Mouse (Mus musculus) kidney, postnatal 0 days (tissue): ENCODE results near the gene Set. TPM values are rescaled to one million over a fixed set of nuclear protein-coding genes. Genes with fewer than 3 reads are reported as not detected.

Source experiments
- ATAC-seq: fragments of 200-750 bp; cut with Nextera tagmentation; replicated peaks from 2 replicates; pipeline ENCODE4 v1.8.0; 2017; ENCODE audit warnings: low read depth, moderate number of reproducible peaks, moderate TSS enrichment, moderate library complexity; ENCODE audit not compliant: low FRiP score
- DNase-seq: peaks from one replicate; pipeline ENCODE4 v3.0.0-alpha.2; 2016; ENCODE audit warnings: low spot score
- H3K27ac ChIP-seq: fragments of 300-500 bp; sonication (generic); 2 replicates; pipeline ENCODE4 v1.5.1; 2014; ENCODE audit warnings: mild to moderate bottlenecking
- H3K27me3 ChIP-seq: fragments of 300-500 bp; sonication (generic); 2 replicates; pipeline ENCODE4 v1.6.1; 2014; ENCODE audit warnings: low read length, mixed read lengths; ENCODE audit not compliant: insufficient read depth
- H3K36me3 ChIP-seq: fragments of 300-500 bp; sonication (generic); 2 replicates; pipeline ENCODE4 v1.6.1; 2014; ENCODE audit warnings: low read length, mixed read lengths; ENCODE audit not compliant: insufficient read depth
- H3K4me1 ChIP-seq: fragments of 300-500 bp; sonication (generic); replicated peaks from 2 replicates; pipeline ENCODE4 v1.6.1; 2014; ENCODE audit warnings: antibody characterized with exemption, low read length, mixed read lengths; ENCODE audit not compliant: insufficient read depth
- H3K4me2 ChIP-seq: fragments of 300-500 bp; sonication (generic); 2 replicates; pipeline ENCODE4 v1.6.1; 2014; ENCODE audit warnings: mild to moderate bottlenecking, low read length, moderate library complexity, mixed read lengths
- H3K4me3 ChIP-seq: fragments of 300-500 bp; sonication (generic); replicated peaks from 2 replicates; pipeline ENCODE4 v1.5.1; 2014; ENCODE audit warnings: low read depth, low read length
- H3K9ac ChIP-seq: fragments of 300-500 bp; sonication (generic); 2 replicates; pipeline ENCODE4 v1.6.1; 2014; ENCODE audit warnings: low read depth, low read length
- H3K9me3 ChIP-seq: fragments of 300-500 bp; sonication (generic); replicated peaks from 2 replicates; pipeline ENCODE4 v1.6.1; 2016; ENCODE audit warnings: low read length, inconsistent platforms, mixed read lengths
- CTCF ChIP-seq: IDR thresholded peaks from 2 replicates; pipeline ENCODE4 v1.5.1; 2016; ENCODE audit warnings: antibody characterized with exemption, low read depth, mild to moderate bottlenecking, moderate library complexity
- WGBS: fragments of 180-500 bp; shearing (Covaris S2); extraction: QIAGEN DNeasy Blood & Tissue Kit; methylation state at CpG from one replicate; pipeline ENCODE4 v1.1.7; 2014; 5-methylcytosine and 5-hydroxymethylcytosine counted together
- polyA plus RNA-seq: library from polyadenylated mRNA; unstranded; fragments of >200 nt; fragmentation: Nextera tagmentation; extraction: Ambion mirVana; gene quantifications from 2 replicates; pipeline ENCODE4 v1.2.1, GENCODE M21; 2015

Set gene
- polyA plus RNA-seq, 1 experiment from 2014 or later = 412 TPM

- H3K4me1 ChIP-seq = peaks cover 4% of the 10 kb centered on the region
- no peaks in the 10 kb centered on the region for H3K9me3 ChIP-seq
- H3K36me3 ChIP-seq = peaks cover 15% of the 10 kb centered on the region; the same call in 1 of the 2 replicates
- TF ChIP-seq CTCF = peak; percentile 33
- no peaks in the 10 kb centered on the region for H3K27me3 ChIP-seq
- ATAC-seq (peak; percentile 96), DNase-seq (peak; percentile 96)
- peak within 1 kb of the TSS; percentile 51 for H3K9ac ChIP-seq
- peak within 1 kb of the TSS; percentile 49 for H3K4me3 ChIP-seq
- H3K27ac ChIP-seq = peak within 1 kb of the TSS; percentile 58; the same call in 1 of the 2 replicates
- H3K4me2 ChIP-seq = peak within 1 kb of the TSS; percentile 70
- WGBS = 0% methylated on average over 51 of the region's 51 CpGs
Observed at GRCm38 (mm10) chr2:30093471-30094207, 36.5 kb downstream of the Set start, which contains the start of gene Zdhhc12. TSS of gene Zdhhc12 (minus strand) at chr2:30093648.

GRCm38 (mm10) chr2:30094208-30094588, 37.0 kb downstream of the Set start:
- Histone ChIP-seq H3K4me1 (peaks cover 4% of the 10 kb centered on the region), H3K4me2 (peak overlapping the region; percentile 70), H3K4me3 (peak overlapping the region; percentile 49), H3K27me3 (no peaks in the 10 kb centered on the region), H3K9me3 (no peaks in the 10 kb centered on the region), H3K36me3 (peaks cover 15% of the 10 kb centered on the region; the same call in 1 of the 2 replicates), H3K27ac (peak overlapping the region; percentile 14; the same call in 1 of the 2 replicates), H3K9ac (peak overlapping the region; percentile 46; the same call in 1 of the 2 replicates)
- WGBS = 2% methylated on average over 13 of the region's 13 CpGs
- TF ChIP-seq CTCF = no peak
- DNase-seq (no peak), ATAC-seq (no peak; the same call in 1 of the 2 replicates)

- no peak for ATAC-seq
- H3K4me3 ChIP-seq = no peak overlapping the region
Observed at GRCm38 (mm10) chr2:30095882-30096527, 38.8 kb downstream of the Set start.

GRCm38 (mm10) chr2:30100214-30100613, 43.0 kb downstream of the Set start:
- no peak for DNase-seq
- Histone ChIP-seq H3K9me3 (no peaks in the 10 kb centered on the region), H3K36me3 (peaks cover 46% of the 10 kb centered on the region), H3K27ac (no peak overlapping the region), H3K27me3 (no peaks in the 10 kb centered on the region), H3K4me3 (no peak overlapping the region), H3K9ac (no peak overlapping the region), H3K4me2 (no peak overlapping the region), H3K4me1 (no peaks in the 10 kb centered on the region)
- WGBS = 72% methylated on average over 4 of the region's 4 CpGs
- peak; percentile 40; the same call in 1 of the 2 replicates for TF ChIP-seq CTCF
- ATAC-seq = no peak

More at GRCm38 (mm10) chr2:30095882-30096527, 38.8 kb downstream of the Set start:
- peak; percentile 67 for DNase-seq
- Histone ChIP-seq H3K27ac (no peak overlapping the region), H3K36me3 (peaks cover 24% of the 10 kb centered on the region; the same call in 1 of the 2 replicates), H3K9me3 (no peaks in the 10 kb centered on the region), H3K4me1 (peaks cover 4% of the 10 kb centered on the region), H3K27me3 (no peaks in the 10 kb centered on the region), H3K4me2 (no peak overlapping the region), H3K9ac (no peak overlapping the region)
- TF ChIP-seq CTCF = peak; percentile 83
- WGBS = 86% methylated on average over 2 of the region's 2 CpGs

- no peaks in the 10 kb centered on the region for H3K4me1 ChIP-seq
- no peak overlapping the region for H3K27ac ChIP-seq
- H3K4me2 ChIP-seq = no peak overlapping the region
- ATAC-seq = no peak
- DNase-seq = peak; percentile 59
- no peaks in the 10 kb centered on the region for H3K9me3 ChIP-seq
- H3K9ac ChIP-seq = no peak overlapping the region
- peak; percentile 82 for TF ChIP-seq CTCF
- H3K27me3 ChIP-seq = no peaks in the 10 kb centered on the region
- peaks cover 60% of the 10 kb centered on the region for H3K36me3 ChIP-seq
- no peak overlapping the region for H3K4me3 ChIP-seq
Observed at GRCm38 (mm10) chr2:30106364-30106763, 49.2 kb downstream of the Set start.

GRCm38 (mm10) chr2:30107646-30108045, 50.5 kb downstream of the Set start:
- H3K4me3 ChIP-seq = no peak overlapping the region
- no peaks in the 10 kb centered on the region for H3K9me3 ChIP-seq
- no peak overlapping the region for H3K9ac ChIP-seq
- WGBS = 95% methylated on average over 5 of the region's 5 CpGs
- H3K4me1 ChIP-seq = no peaks in the 10 kb centered on the region
- DNase-seq = no peak
- no peak for TF ChIP-seq CTCF
- no peak for ATAC-seq
- H3K4me2 ChIP-seq = no peak overlapping the region
- no peak overlapping the region for H3K27ac ChIP-seq
- H3K36me3 ChIP-seq = peaks cover 58% of the 10 kb centered on the region
- no peaks in the 10 kb centered on the region for H3K27me3 ChIP-seq
